Mouse (Mus musculus) left cerebral cortex, adult 2 months (tissue): ENCODE data around the gene Plod1. TPM values are rescaled to one million over a fixed set of nuclear protein-coding genes. Genes with fewer than 3 reads are reported as not detected.
A peak's percentile ranks its signal among the peaks of the same experiment; 100 is the strongest.
"Not testable (repeated sequence)": the region's sequence is repeated elsewhere in the genome, so short reads cannot be mapped to it uniquely, and the experiment has no call there.

Experiments used
- DNase-seq, 2 experiments: peaks; one replicate each; pipeline ENCODE4 v3.0.0; 2021 to 2022; ENCODE audit warnings: low spot score in 2 of 2, mixed read lengths in 1 of 2; ENCODE audit errors: extremely low spot score in 1 of 2
- H3K27ac ChIP-seq: fragments of 200-600 bp; 2 replicates; pipeline ENCODE4 v1.8.1; 2022
- H3K4me3 ChIP-seq: fragments of 200-600 bp; 2 replicates; pipeline ENCODE4 v1.8.1; 2022
- CTCF ChIP-seq: fragments of 200-600 bp; IDR thresholded peaks from 2 replicates; pipeline ENCODE4 v1.8.1; 2022; ENCODE audit warnings: antibody characterized with exemption, mild to moderate bottlenecking, moderate library complexity
- intact Hi-C: fragments of 180-260 bp; cut with DNase I; formaldehyde crosslinking; loops from one replicate; pipeline ENCODE4 v1.15.1; 2025
- total RNA-seq, 2 experiments: library from RNA; stranded (reverse); gene quantifications; 2 replicates each; pipeline ENCODE4 v1.2.3; 2021

Plod1 gene
- total RNA-seq, 2 experiments from 2014 or later, result 14.2 to 14.4 TPM

- no peak for TF ChIP-seq CTCF
- H3K4me3 ChIP-seq, result no peak overlapping the region
- intact Hi-C loops, result no loop called here
- no peak overlapping the region for H3K27ac ChIP-seq
- no peak for DNase-seq
These were observed 52.4 kb downstream of the Plod1 start for GRCm38 (mm10) chr4:147884138-147884537.

GRCm38 (mm10) chr4:147883041-147883440, 53.5 kb downstream of the Plod1 start:
- H3K27ac ChIP-seq, result no peak overlapping the region
- TF ChIP-seq CTCF, result no peak
- no peak overlapping the region for H3K4me3 ChIP-seq
- no peak for DNase-seq
- intact Hi-C loops, result no loop called here

GRCm38 (mm10) chr4:147881792-147882191, 54.8 kb downstream of the Plod1 start:
- intact Hi-C loops, result no loop called here
- no peak for DNase-seq
- TF ChIP-seq CTCF, result no peak
- no peak overlapping the region for H3K4me3 ChIP-seq
- no peak overlapping the region for H3K27ac ChIP-seq

- Histone ChIP-seq H3K4me3 (no peak overlapping the region), H3K27ac (no peak overlapping the region)
- TF ChIP-seq CTCF, result no peak
- intact Hi-C loops, result no loop called here
- DNase-seq, result no peak
These were observed 56.7 kb downstream of the Plod1 start for GRCm38 (mm10) chr4:147879865-147880264.

- no peak for TF ChIP-seq CTCF
- intact Hi-C loops, result no loop called here
- Histone ChIP-seq H3K4me3 (no peak overlapping the region), H3K27ac (no peak overlapping the region)
- no peak for DNase-seq
These were observed 57.1 kb downstream of the Plod1 start for GRCm38 (mm10) chr4:147879456-147879855.

- Histone ChIP-seq H3K27ac (no peak overlapping the region), H3K4me3 (no peak overlapping the region)
- no peak for DNase-seq
- no peak for TF ChIP-seq CTCF
- intact Hi-C loops, result no loop called here
These were observed 58.0 kb downstream of the Plod1 start for GRCm38 (mm10) chr4:147878537-147878936.

- no peak overlapping the region for H3K27ac ChIP-seq
- TF ChIP-seq CTCF, result no peak
- no peak overlapping the region for H3K4me3 ChIP-seq
- intact Hi-C loops, result no loop called here
- DNase-seq, result no peak
These were observed 60.6 kb downstream of the Plod1 start for GRCm38 (mm10) chr4:147875852-147876575.

- intact Hi-C loops, result no loop called here
- H3K27ac ChIP-seq, result peak overlapping the region; percentile 45; the same call in 1 of the 2 replicates
- TF ChIP-seq CTCF, result no peak
These were observed 67.3 kb downstream of the Plod1 start for GRCm38 (mm10) chr4:147869238-147869637.

GRCm38 (mm10) chr4:147868450-147869031, 68.0 kb downstream of the Plod1 start, which contains the start of the genes Miip and Fv1:
Gene Miip (minus strand): TSS chr4:147868816.
Gene Fv1 (plus strand): TSS chr4:147868979.
- TF ChIP-seq CTCF, result no peak; the same call in 1 of the 2 replicates
- intact Hi-C loops, result no loop called here
- peak; percentile 92 to 95 for DNase-seq
- Histone ChIP-seq H3K27ac (peak within 1 kb of the TSS; percentile 79), H3K4me3 (peak within 1 kb of the TSS; percentile 67)

More at GRCm38 (mm10) chr4:147869238-147869637, 67.3 kb downstream of the Plod1 start:
- DNase-seq, result peak in 1 of 2 experiments; percentile 11
- peak overlapping the region; percentile 67 for H3K4me3 ChIP-seq

GRCm38 (mm10) chr4:147867563-147868449, 68.8 kb downstream of the Plod1 start:
- peak in 1 of 2 experiments; percentile 29 for DNase-seq
- no peak for TF ChIP-seq CTCF
- intact Hi-C loops, result no loop called here

GRCm38 (mm10) chr4:147866793-147867192, 69.8 kb downstream of the Plod1 start:
- intact Hi-C loops, H3K4me3 ChIP-seq, H3K27ac ChIP-seq, DNase-seq: not testable (repeated sequence)

More at GRCm38 (mm10) chr4:147867563-147868449, 68.8 kb downstream of the Plod1 start:
- Histone ChIP-seq H3K27ac (peak overlapping the region; percentile 79), H3K4me3 (peak overlapping the region; percentile 67)

- no peak overlapping the region for H3K27ac ChIP-seq
- no peak for DNase-seq
- intact Hi-C loops, result no loop called here
- no peak for TF ChIP-seq CTCF
- no peak overlapping the region for H3K4me3 ChIP-seq
These were observed 70.5 kb downstream of the Plod1 start for GRCm38 (mm10) chr4:147866056-147866455.
